Mouse (Mus musculus): Measurements from ENCODE around the gene Utp4. TPM values are rescaled to one million over a fixed set of nuclear protein-coding genes. Genes with fewer than 3 reads are reported as not detected.
"Not testable (repeated sequence)": the region's sequence is repeated elsewhere in the genome, so short reads cannot be mapped to it uniquely, and the experiment has no call there.

The Utp4 gene
- polyA plus RNA-seq, 1 experiment from 2014 or later, result 62.6 TPM

GRCm38 (mm10) chr8:106908291-106908690 lies 14.9 kb downstream of the Utp4 start:
- Histone ChIP-seq H3K4me2 (no peak overlapping the region), H3K27me3 (replicated peaks) (no peaks in the 10 kb centered on the region), H3K36me3 (peaks cover 63% of the 10 kb centered on the region), H3K4me3 (replicated peaks) (no peak overlapping the region), H3K27ac (no peak overlapping the region), H3K9me3 (no peaks in the 10 kb centered on the region), H3K9ac (no peak overlapping the region), H3K4me1 (no peaks in the 10 kb centered on the region)
- 86% methylated on average over 7 of the region's 7 CpGs for WGBS
- no peak for ATAC-seq (ENCODE audit: insufficient read depth, low FRiP score, low read depth)

GRCm38 (mm10) chr8:106913631-106914030 lies 20.2 kb downstream of the Utp4 start:
- Histone ChIP-seq H3K9me3 (no peaks in the 10 kb centered on the region), H3K4me1 (no peaks in the 10 kb centered on the region), H3K27me3 (replicated peaks) (no peaks in the 10 kb centered on the region), H3K9ac (no peak overlapping the region), H3K4me3 (replicated peaks) (no peak overlapping the region), H3K27ac (no peak overlapping the region), H3K36me3 (peaks cover 60% of the 10 kb centered on the region), H3K4me2 (no peak overlapping the region)
- WGBS, result 96% methylated on average over 10 of the region's 10 CpGs
- no peak for ATAC-seq (ENCODE audit: insufficient read depth, low FRiP score, low read depth)

GRCm38 (mm10) chr8:106919721-106920394 lies 26.4 kb downstream of the Utp4 start:
- H3K27ac ChIP-seq, result no peak overlapping the region
- 88% methylated on average over 8 of the region's 8 CpGs for WGBS

GRCm38 (mm10) chr8:106920395-106920741 lies 26.9 kb downstream of the Utp4 start:
- 94% methylated on average over 5 of the region's 5 CpGs for WGBS
- H3K4me3 ChIP-seq (replicated peaks), result no peak overlapping the region
- no peaks in the 10 kb centered on the region; the same call in 1 of the 2 replicates for H3K4me1 ChIP-seq
- H3K27me3 ChIP-seq (replicated peaks), result no peaks in the 10 kb centered on the region
- no peaks in the 10 kb centered on the region for H3K9me3 ChIP-seq
- ATAC-seq (ENCODE audit: insufficient read depth, low FRiP score, low read depth), result no peak
- peaks cover 51% of the 10 kb centered on the region for H3K36me3 ChIP-seq
- no peak overlapping the region for H3K27ac ChIP-seq
- no peak overlapping the region for H3K9ac ChIP-seq
- no peak overlapping the region for H3K4me2 ChIP-seq

More at GRCm38 (mm10) chr8:106919721-106920394, 26.4 kb downstream of the Utp4 start:
- H3K4me3 ChIP-seq (replicated peaks), result no peak overlapping the region
- no peak for ATAC-seq (ENCODE audit: insufficient read depth, low FRiP score, low read depth)
- no peak overlapping the region for H3K4me2 ChIP-seq
- H3K9me3 ChIP-seq, result no peaks in the 10 kb centered on the region
- H3K9ac ChIP-seq, result no peak overlapping the region
- H3K36me3 ChIP-seq, result peaks cover 56% of the 10 kb centered on the region
- H3K4me1 ChIP-seq, result no peaks in the 10 kb centered on the region; the same call in 1 of the 2 replicates
- no peaks in the 10 kb centered on the region for H3K27me3 ChIP-seq (replicated peaks)

- Histone ChIP-seq H3K4me1 (peaks cover under 1% of the 10 kb centered on the region), H3K27me3 (replicated peaks) (no peaks in the 10 kb centered on the region), H3K36me3 (peaks cover 24% of the 10 kb centered on the region), H3K4me2 (no peak overlapping the region), H3K9me3 (no peaks in the 10 kb centered on the region), H3K9ac (no peak overlapping the region), H3K27ac (peak overlapping the region; percentile 72; the same call in 1 of the 2 replicates), H3K4me3 (replicated peaks) (no peak overlapping the region)
- WGBS, result 84% methylated on average over 4 of the region's 4 CpGs
- no peak for ATAC-seq (ENCODE audit: insufficient read depth, low FRiP score, low read depth)
Measured at GRCm38 (mm10) chr8:106924057-106924456, 30.6 kb downstream of the Utp4 start.

GRCm38 (mm10) chr8:106924904-106925349 lies 31.5 kb downstream of the Utp4 start:
- 53% methylated on average over 8 of the region's 8 CpGs for whole genome bisulfite sequencing
- Histone ChIP-seq H3K9ac (no peak overlapping the region), H3K4me2 (no peak overlapping the region), H3K27me3 (replicated peaks) (no peaks in the 10 kb centered on the region), H3K9me3 (no peaks in the 10 kb centered on the region), H3K4me1 (peaks cover 6% of the 10 kb centered on the region), H3K36me3 (peaks cover 15% of the 10 kb centered on the region; the same call in 1 of the 2 replicates), H3K4me3 (replicated peaks) (no peak overlapping the region), H3K27ac (peak overlapping the region; percentile 72)
- ATAC-seq (ENCODE audit: insufficient read depth, low FRiP score, low read depth), result no peak

- H3K4me1 ChIP-seq, result peaks cover 6% of the 10 kb centered on the region
- H3K9me3 ChIP-seq, result no peaks in the 10 kb centered on the region
- 85% methylated on average over 4 of the region's 4 CpGs for WGBS
- peaks cover 15% of the 10 kb centered on the region; the same call in 1 of the 2 replicates for H3K36me3 ChIP-seq
- ATAC-seq (ENCODE audit: insufficient read depth, low FRiP score, low read depth), result no peak
- no peaks in the 10 kb centered on the region for H3K27me3 ChIP-seq (replicated peaks)
- H3K9ac ChIP-seq, result no peak overlapping the region
- H3K27ac ChIP-seq, result peak overlapping the region; percentile 49; the same call in 1 of the 2 replicates
- H3K4me3 ChIP-seq (replicated peaks), result no peak overlapping the region
- no peak overlapping the region for H3K4me2 ChIP-seq
Measured at GRCm38 (mm10) chr8:106925446-106925845, 32.0 kb downstream of the Utp4 start.

GRCm38 (mm10) chr8:106927247-106927646 lies 33.8 kb downstream of the Utp4 start:
- ATAC-seq (ENCODE audit: insufficient read depth, low FRiP score, low read depth), result no peak
- Histone ChIP-seq H3K27ac (no peak overlapping the region), H3K4me3 (replicated peaks) (no peak overlapping the region), H3K4me1 (peaks cover 7% of the 10 kb centered on the region), H3K9me3 (no peaks in the 10 kb centered on the region), H3K4me2 (no peak overlapping the region), H3K36me3 (peaks cover 3% of the 10 kb centered on the region; the same call in 1 of the 2 replicates), H3K9ac (no peak overlapping the region), H3K27me3 (replicated peaks) (no peaks in the 10 kb centered on the region)
- WGBS, result 56% methylated on average over 4 of the region's 4 CpGs

- H3K9me3 ChIP-seq; ATAC-seq (ENCODE audit: insufficient read depth, low FRiP score, low read depth); H3K27me3 ChIP-seq (replicated peaks); H3K27ac ChIP-seq; H3K9ac ChIP-seq; H3K4me2 ChIP-seq; H3K4me3 ChIP-seq (replicated peaks); H3K36me3 ChIP-seq: not testable (repeated sequence)
- H3K4me1 ChIP-seq, result peaks cover 12% of the 10 kb centered on the region
- WGBS, result 94% methylated on average over 11 of the region's 11 CpGs
Measured at GRCm38 (mm10) chr8:106928182-106928581, 34.7 kb downstream of the Utp4 start.

GRCm38 (mm10) chr8:106929155-106929913 lies 35.9 kb downstream of the Utp4 start:
- Histone ChIP-seq H3K4me2 (no peak overlapping the region), H3K27me3 (replicated peaks) (no peaks in the 10 kb centered on the region), H3K9ac (no peak overlapping the region), H3K4me1 (peaks cover 16% of the 10 kb centered on the region), H3K9me3 (no peaks in the 10 kb centered on the region), H3K27ac (peak overlapping the region; percentile 80), H3K36me3 (no peaks in the 10 kb centered on the region), H3K4me3 (replicated peaks) (no peak overlapping the region)
- no peak; the same call in 1 of the 2 replicates for ATAC-seq (ENCODE audit: insufficient read depth, low FRiP score, low read depth)
- 30% methylated on average over 6 of the region's 6 CpGs for WGBS

- Histone ChIP-seq H3K4me3 (replicated peaks) (no peak overlapping the region), H3K9me3 (no peaks in the 10 kb centered on the region), H3K4me1 (peaks cover 16% of the 10 kb centered on the region), H3K36me3 (no peaks in the 10 kb centered on the region), H3K4me2 (no peak overlapping the region), H3K27ac (peak overlapping the region; percentile 80), H3K27me3 (replicated peaks) (no peaks in the 10 kb centered on the region), H3K9ac (no peak overlapping the region)
- ATAC-seq (ENCODE audit: insufficient read depth, low FRiP score, low read depth), result no peak
- 65% methylated on average over 5 of the region's 5 CpGs for WGBS
Measured at GRCm38 (mm10) chr8:106929921-106930320, 36.5 kb downstream of the Utp4 start.

Data from stomach, embryonic 15.5 days (tissue).